Mouse (Mus musculus) megakaryocyte progenitor cell, adult 5-6 weeks (primary cell): ENCODE data around the gene Olfr676. TPM values are rescaled to one million over a fixed set of nuclear protein-coding genes. Genes with fewer than 3 reads are reported as not detected.
"Not testable (repeated sequence)": the region's sequence is repeated elsewhere in the genome, so short reads cannot be mapped to it uniquely, and the experiment has no call there.

Experiments
- ATAC-seq: replicated peaks from 2 replicates; pipeline ENCODE4 v1.8.0; 2016; ENCODE audit warnings: mild to moderate bottlenecking, moderate TSS enrichment, inconsistent platforms; ENCODE audit not compliant: poor library complexity
- total RNA-seq, 2 experiments: library from RNA; stranded (forward) in 1 of 2; stranded (reverse) in 1 of 2; fragments of 157-497, 149-512 nt in 1 of 2; fragments of 200-1000 nt in 1 of 2; gene quantifications; 2 replicates each; pipeline versions ENCODE4 v1.2.3 to v1.2.4; 2015 to 2017

The Olfr676 gene
- not detected in 2 replicates for total RNA-seq (2015)
- total RNA-seq (2017): not detected in 2 replicates

DNA sequence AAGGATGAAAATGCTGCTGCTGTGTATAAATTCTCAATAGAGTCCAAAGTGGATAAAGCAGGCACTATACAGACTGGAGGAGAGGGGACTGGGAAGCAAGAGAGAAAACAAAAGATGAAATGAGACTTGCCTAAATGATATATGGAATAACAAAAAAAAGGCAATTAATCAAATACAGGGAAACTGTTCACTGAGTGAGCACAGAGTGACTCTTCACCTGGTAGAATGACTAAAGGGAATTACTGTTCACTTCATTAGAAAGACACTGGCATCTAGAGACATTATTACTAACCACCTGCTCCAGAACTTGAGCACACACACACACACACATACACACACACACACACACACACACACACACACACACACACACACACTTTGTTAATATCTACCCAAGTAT, at the start of gene Olfr676:
Gene Olfr676 (plus strand): TSS at position 301 of the 400 bp plus-strand sequence.
- no peak for ATAC-seq

DNA sequence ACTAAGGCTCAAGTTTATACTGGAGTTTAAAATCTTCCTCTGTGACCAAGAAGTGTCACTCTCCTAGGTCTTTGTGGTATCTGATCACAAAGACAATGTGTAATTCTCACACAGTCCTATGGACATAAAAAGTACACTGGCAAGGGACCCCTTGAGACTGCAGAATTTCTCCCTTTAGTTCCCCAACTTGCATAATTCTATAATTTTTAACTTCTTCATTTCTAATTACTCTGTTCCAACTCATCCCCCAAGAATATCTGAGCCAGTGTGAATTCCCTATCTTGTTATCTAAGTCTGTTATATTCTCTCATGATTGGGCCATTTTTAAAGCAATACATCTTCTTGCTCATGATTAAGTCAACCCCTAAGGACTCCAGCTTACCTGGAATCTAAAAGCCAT, 30.6 kb upstream of the Olfr676 start, which contains the start of gene Olfr672:
Gene Olfr672 (minus strand): TSS at position 101 of the 400 bp plus-strand sequence.
- no peak for ATAC-seq

DNA sequence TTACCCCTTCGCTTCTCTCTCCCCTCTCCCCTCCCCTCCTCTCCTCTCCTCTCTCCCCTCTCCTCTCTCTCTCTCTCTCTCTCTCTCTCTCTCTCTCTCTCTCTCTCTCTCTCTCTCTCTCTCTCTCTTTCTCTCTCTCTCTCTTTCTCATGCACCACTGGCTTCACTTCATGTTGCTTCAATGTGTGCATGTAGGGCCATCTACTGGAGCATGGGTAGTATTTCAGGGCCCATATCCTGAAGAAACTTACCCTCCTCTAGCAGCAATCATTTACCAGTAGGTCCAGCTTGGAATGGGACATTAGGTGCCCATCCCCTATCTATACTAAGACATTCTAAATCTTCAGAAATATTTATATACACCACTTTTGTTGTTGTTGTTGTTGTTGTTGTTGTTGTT, 10.0 kb upstream of the Olfr676 start:
- ATAC-seq: no peak

DNA sequence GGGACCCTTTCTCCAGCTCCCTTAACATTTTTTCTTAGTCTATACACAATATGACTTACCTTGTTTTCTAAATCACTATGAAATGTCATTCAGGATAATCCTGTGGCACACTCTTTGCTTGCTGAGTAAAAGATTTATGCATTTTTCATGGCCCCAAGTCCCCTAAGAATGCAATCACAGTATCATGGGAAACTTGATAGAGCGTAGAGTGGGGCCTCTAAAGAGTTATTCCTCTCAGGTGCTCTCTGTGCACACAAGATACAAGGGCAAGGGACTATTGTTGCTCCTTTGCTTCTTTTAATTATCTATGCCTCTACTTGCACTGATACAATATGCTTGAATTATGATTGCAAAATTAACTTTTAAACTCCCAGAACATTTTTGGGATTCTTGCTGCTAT, 4.1 kb upstream of the Olfr676 start, which contains the start of gene Olfr675:
Gene Olfr675 (minus strand): TSS at position 101 of the 400 bp plus-strand sequence.
- no peak for ATAC-seq

DNA sequence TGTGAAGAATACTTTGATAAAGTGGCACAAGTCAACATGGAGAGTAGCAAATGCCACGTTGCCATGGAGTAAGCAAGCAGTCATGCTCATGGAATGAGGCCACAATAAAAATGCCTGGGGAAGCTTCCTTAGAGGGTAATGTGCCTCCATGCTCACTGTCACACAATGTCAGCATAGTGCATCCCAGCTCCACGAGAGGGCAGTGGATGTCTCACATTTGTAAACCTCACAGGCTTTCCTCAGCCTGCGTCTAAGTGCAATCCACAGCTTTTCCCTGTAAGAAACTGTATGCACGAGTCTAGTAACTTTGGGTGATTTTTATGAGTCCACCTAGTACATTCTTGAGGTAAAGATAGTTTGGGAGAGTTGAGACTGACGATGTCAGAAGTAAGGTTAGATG, 1.3 kb downstream of the Olfr676 start:
- ATAC-seq: not testable (repeated sequence)

DNA sequence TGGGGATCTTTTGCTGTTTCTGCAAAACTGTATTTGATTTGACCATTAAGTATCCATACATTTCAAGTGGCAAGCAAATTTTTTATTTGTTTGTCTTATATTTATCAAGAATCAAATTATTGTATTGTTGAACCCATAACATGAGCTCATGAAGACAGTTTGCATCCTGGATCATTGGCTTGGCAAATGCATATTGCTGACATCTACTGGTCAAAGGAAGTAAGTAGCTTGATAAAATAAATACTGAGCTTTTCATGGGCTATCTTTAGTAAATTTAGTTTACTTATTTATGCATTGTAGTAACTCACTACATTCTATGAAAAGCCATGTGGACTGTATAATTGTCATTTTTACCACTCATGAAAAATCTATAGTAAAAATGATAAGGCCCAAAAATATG, 26.5 kb downstream of the Olfr676 start:
- no peak for ATAC-seq

DNA sequence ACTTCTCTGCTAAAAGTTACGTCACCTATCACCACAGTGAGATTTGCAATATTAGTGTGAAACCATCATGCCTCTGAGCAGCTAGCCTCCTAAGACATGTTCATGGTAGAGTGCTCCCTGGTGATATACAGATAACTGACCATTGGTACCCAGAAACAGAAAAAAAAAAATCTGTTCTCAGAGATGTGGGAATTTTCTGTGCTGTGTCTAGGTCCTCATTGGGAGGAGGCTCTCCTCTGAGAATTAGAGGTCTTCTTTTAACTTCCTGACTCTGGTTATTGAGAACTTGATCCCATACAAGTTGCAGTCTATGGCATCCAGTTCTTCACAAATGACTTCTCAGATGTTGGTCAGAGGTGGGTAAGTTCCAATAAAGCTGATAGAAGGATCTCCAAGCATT, 31.7 kb downstream of the Olfr676 start, which contains the start of gene Olfr678:
Gene Olfr678 (plus strand): TSS at position 301 of the 400 bp plus-strand sequence.
- no peak for ATAC-seq

DNA sequence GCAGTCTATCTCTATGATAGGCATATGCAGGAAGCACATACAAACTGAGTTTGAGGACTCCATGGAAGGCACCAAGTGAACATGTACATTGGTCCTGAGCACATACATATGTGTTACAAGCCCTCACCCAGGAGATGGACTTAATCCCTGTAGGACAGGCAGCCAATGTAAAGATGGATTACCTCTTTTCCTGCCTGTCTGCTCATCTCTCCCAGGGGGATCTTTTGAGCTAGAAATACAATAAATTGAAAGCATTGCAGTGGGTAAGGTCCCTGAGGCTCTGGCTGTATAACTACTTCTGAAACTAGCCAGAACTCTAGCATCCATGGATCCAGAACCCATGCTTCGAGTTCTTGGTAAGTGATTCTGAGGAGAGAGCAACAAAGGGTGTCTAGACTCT, 48.4 kb downstream of the Olfr676 start, which contains the start of gene Olfr679:
Gene Olfr679 (plus strand): TSS at position 301 of the 400 bp plus-strand sequence.
- ATAC-seq: no peak

Other genes with a start within 250 kb of the Olfr676 start
- not detected in 2 replicates for gene Usp17lb, start 190.1 kb upstream of the Olfr676 start, total RNA-seq (2015)
- gene Usp17lb, start 190.1 kb upstream of the Olfr676 start, total RNA-seq (2017): not detected in 2 replicates
- gene Usp17la, start 175.7 kb upstream of the Olfr676 start, total RNA-seq (2015): not detected in 2 replicates
- gene Usp17la, start 175.7 kb upstream of the Olfr676 start, total RNA-seq (2017): not detected in 2 replicates
- not detected in 2 replicates for gene Olfr665, start 154.7 kb upstream of the Olfr676 start, total RNA-seq (2015)
- not detected in 2 replicates for gene Olfr665, start 154.7 kb upstream of the Olfr676 start, total RNA-seq (2017)
- gene Olfr666, start 136.7 kb upstream of the Olfr676 start, total RNA-seq (2015): not detected in 2 replicates
- not detected in 2 replicates for gene Olfr666, start 136.7 kb upstream of the Olfr676 start, total RNA-seq (2017)
- gene Olfr667, start 111.2 kb upstream of the Olfr676 start, total RNA-seq (2015): not detected in 2 replicates
- not detected in 2 replicates for gene Olfr667, start 111.2 kb upstream of the Olfr676 start, total RNA-seq (2017)
- not detected in 2 replicates for gene Olfr668, start 104.6 kb upstream of the Olfr676 start, total RNA-seq (2015)
- gene Olfr668, start 104.6 kb upstream of the Olfr676 start, total RNA-seq (2017): not detected in 2 replicates
- gene Olfr669, start 98.5 kb upstream of the Olfr676 start, total RNA-seq (2015): not detected in 2 replicates
- gene Olfr669, start 98.5 kb upstream of the Olfr676 start, total RNA-seq (2017): not detected in 2 replicates
- gene Olfr670, start 70.1 kb upstream of the Olfr676 start, total RNA-seq (2015): not detected in 2 replicates
- gene Olfr670, start 70.1 kb upstream of the Olfr676 start, total RNA-seq (2017): not detected in 2 replicates
- not detected in 2 replicates for gene Olfr671, start 53.6 kb upstream of the Olfr676 start, total RNA-seq (2015)
- not detected in 2 replicates for gene Olfr671, start 53.6 kb upstream of the Olfr676 start, total RNA-seq (2017)
- gene Olfr672, start 30.7 kb upstream of the Olfr676 start, total RNA-seq (2015): not detected in 2 replicates
- gene Olfr672, start 30.7 kb upstream of the Olfr676 start, total RNA-seq (2017): not detected in 2 replicates
- not detected in 2 replicates for gene Olfr675, start 4.2 kb upstream of the Olfr676 start, total RNA-seq (2015)
- gene Olfr675, start 4.2 kb upstream of the Olfr676 start, total RNA-seq (2017): not detected in 2 replicates
- not detected in 2 replicates for gene Olfr677, start 18.7 kb downstream of the Olfr676 start, total RNA-seq (2015)
- not detected in 2 replicates for gene Olfr677, start 18.7 kb downstream of the Olfr676 start, total RNA-seq (2017)
- gene Olfr678, start 31.8 kb downstream of the Olfr676 start, total RNA-seq (2015): not detected in 2 replicates
- not detected in 2 replicates for gene Olfr678, start 31.8 kb downstream of the Olfr676 start, total RNA-seq (2017)
- not detected in 2 replicates for gene Olfr679, start 48.5 kb downstream of the Olfr676 start, total RNA-seq (2015)
- not detected in 2 replicates for gene Olfr679, start 48.5 kb downstream of the Olfr676 start, total RNA-seq (2017)
- gene Olfr680-ps1, start 60.1 kb downstream of the Olfr676 start, total RNA-seq (2015): not detected in 2 replicates
- not detected in 2 replicates for gene Olfr680-ps1, start 60.1 kb downstream of the Olfr676 start, total RNA-seq (2017)
- not detected in 2 replicates for gene Olfr681, start 84.1 kb downstream of the Olfr676 start, total RNA-seq (2015)
- not detected in 2 replicates for gene Olfr681, start 84.1 kb downstream of the Olfr676 start, total RNA-seq (2017)
- gene Olfr683, start 114.3 kb downstream of the Olfr676 start, total RNA-seq (2015): not detected in 2 replicates
- not detected in 2 replicates for gene Olfr683, start 114.3 kb downstream of the Olfr676 start, total RNA-seq (2017)
- not detected in 2 replicates for gene Olfr684, start 131.0 kb downstream of the Olfr676 start, total RNA-seq (2015)
- not detected in 2 replicates for gene Olfr684, start 131.0 kb downstream of the Olfr676 start, total RNA-seq (2017)
- gene Olfr685, start 153.3 kb downstream of the Olfr676 start, total RNA-seq (2015): not detected in 2 replicates
- gene Olfr685, start 153.3 kb downstream of the Olfr676 start, total RNA-seq (2017): not detected in 2 replicates
- not detected in 2 replicates for gene Olfr686, start 174.8 kb downstream of the Olfr676 start, total RNA-seq (2015)
- gene Olfr686, start 174.8 kb downstream of the Olfr676 start, total RNA-seq (2017): not detected in 2 replicates